Mouse (Mus musculus): ENCODE measurements around the gene Brd1. TPM values are rescaled to one million over a fixed set of nuclear protein-coding genes. Genes with fewer than 3 reads are reported as not detected.
A peak's percentile ranks its signal among the peaks of the same experiment; 100 is the strongest.

Brd1 gene
- polyA plus RNA-seq, 1 experiment from 2014 or later: 5.6 TPM

- Histone ChIP-seq H3K36me3 (replicated peaks; ENCODE audit: insufficient read depth, low read length) (peaks cover 58% of the 10 kb centered on the region), H3K4me1 (ENCODE audit: insufficient read depth) (no peaks in the 10 kb centered on the region), H3K9ac (replicated peaks) (no peak overlapping the region), H3K4me2 (ENCODE audit: low read depth, low read length) (no peak overlapping the region), H3K9me3 (ENCODE audit: low read length) (no peaks in the 10 kb centered on the region), H3K27ac (ENCODE audit: low read depth) (no peak overlapping the region), H3K4me3 (ENCODE audit: low read depth, low read length) (no peak overlapping the region), H3K27me3 (ENCODE audit: insufficient read depth, low read length) (no peaks in the 10 kb centered on the region)
- ATAC-seq (no peak), DNase-seq (no peak)
- TF ChIP-seq EP300 (IDR thresholded peaks at IDR 0.05; ENCODE audit: low read depth): no peak
- TF ChIP-seq CTCF (IDR thresholded peaks at IDR 0.05; ENCODE audit: low read depth): no peak
- 82% methylated on average over 6 of the region's 6 CpGs for WGBS (ENCODE audit: insufficient replicate concordance)
Observed at GRCm38 (mm10) chr15:88723205-88723604, 10.8 kb downstream of the Brd1 start.

DNA sequence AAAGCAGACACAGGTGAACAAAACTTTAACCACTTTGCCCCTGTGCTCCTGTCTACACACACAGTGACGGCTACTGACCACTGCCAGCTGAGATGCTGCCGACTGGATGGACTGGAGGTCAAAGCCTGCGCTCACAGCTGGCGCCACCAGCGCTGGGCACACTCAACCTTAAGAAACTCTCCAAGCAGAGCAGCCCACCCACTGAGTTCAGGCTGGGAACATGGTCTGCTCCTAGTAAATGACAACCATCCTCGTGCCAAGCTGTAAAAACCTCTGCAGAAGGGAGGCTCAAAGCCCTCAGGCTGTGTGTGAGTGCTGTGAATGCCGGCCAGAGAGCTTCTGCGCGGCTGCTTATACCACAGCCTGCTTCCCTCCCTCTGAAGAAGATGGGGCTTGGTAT lies 16.8 kb downstream of the Brd1 start:
- no peak overlapping the region for H3K4me3 ChIP-seq (ENCODE audit: low read depth, low read length)
- no peak for TF ChIP-seq CTCF (IDR thresholded peaks at IDR 0.05; ENCODE audit: low read depth)
- TF ChIP-seq EP300 (IDR thresholded peaks at IDR 0.05; ENCODE audit: low read depth): no peak
- no peak for DNase-seq
- WGBS (ENCODE audit: insufficient replicate concordance): 77% methylated on average over 9 of the region's 9 CpGs
- no peaks in the 10 kb centered on the region for H3K4me1 ChIP-seq (ENCODE audit: insufficient read depth)
- H3K9ac ChIP-seq (replicated peaks): no peak overlapping the region
- H3K27ac ChIP-seq (ENCODE audit: low read depth): no peak overlapping the region
- peaks cover 66% of the 10 kb centered on the region for H3K36me3 ChIP-seq (replicated peaks; ENCODE audit: insufficient read depth, low read length)
- no peaks in the 10 kb centered on the region for H3K9me3 ChIP-seq (ENCODE audit: low read length)
- no peak overlapping the region for H3K4me2 ChIP-seq (ENCODE audit: low read depth, low read length)
- no peaks in the 10 kb centered on the region for H3K27me3 ChIP-seq (ENCODE audit: insufficient read depth, low read length)
- ATAC-seq: no peak

- Histone ChIP-seq H3K27me3 (ENCODE audit: insufficient read depth, low read length) (no peaks in the 10 kb centered on the region), H3K4me2 (ENCODE audit: low read depth, low read length) (no peak overlapping the region), H3K9me3 (ENCODE audit: low read length) (no peaks in the 10 kb centered on the region), H3K4me1 (ENCODE audit: insufficient read depth) (no peaks in the 10 kb centered on the region), H3K27ac (ENCODE audit: low read depth) (no peak overlapping the region), H3K36me3 (replicated peaks; ENCODE audit: insufficient read depth, low read length) (peaks cover 67% of the 10 kb centered on the region), H3K4me3 (ENCODE audit: low read depth, low read length) (no peak overlapping the region), H3K9ac (replicated peaks) (no peak overlapping the region)
- DNase-seq (peak; percentile 31), ATAC-seq (no peak)
- TF ChIP-seq EP300 (IDR thresholded peaks at IDR 0.05; ENCODE audit: low read depth): no peak
- TF ChIP-seq CTCF (IDR thresholded peaks at IDR 0.05; ENCODE audit: low read depth): peak; percentile 65
Observed at GRCm38 (mm10) chr15:88716350-88716749, 17.7 kb downstream of the Brd1 start.

DNA sequence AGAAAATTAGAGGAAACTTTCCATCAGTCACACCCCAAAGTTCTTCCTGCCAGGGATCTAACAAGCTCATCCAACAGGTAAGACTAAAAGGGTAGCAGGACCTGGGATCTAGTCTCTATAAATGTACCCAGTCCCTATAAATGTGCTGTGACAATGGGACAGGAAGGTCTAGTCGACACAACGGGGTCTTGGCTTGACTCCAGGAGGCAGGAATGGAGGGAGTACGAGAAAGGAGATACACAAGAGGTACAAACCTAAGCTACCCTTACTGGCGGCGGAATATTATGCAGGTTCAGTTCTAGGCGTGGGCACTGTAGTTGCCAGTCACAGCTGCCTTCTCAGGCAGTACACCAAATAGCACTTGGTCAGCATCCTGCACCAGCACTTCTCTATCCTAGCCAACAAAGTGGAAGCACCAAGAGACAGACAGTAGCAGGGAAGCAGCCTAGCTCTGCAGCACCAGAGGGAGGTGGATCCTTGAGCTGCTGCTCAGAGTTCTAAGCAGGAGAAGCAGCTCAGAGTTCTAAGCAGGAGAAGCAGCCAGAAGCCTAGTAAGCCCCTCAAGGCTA lies 19.9 kb downstream of the Brd1 start:
- H3K27me3 ChIP-seq (ENCODE audit: insufficient read depth, low read length): no peaks in the 10 kb centered on the region
- H3K9me3 ChIP-seq (ENCODE audit: low read length): no peaks in the 10 kb centered on the region
- TF ChIP-seq CTCF (IDR thresholded peaks at IDR 0.05; ENCODE audit: low read depth): no peak
- TF ChIP-seq EP300 (IDR thresholded peaks at IDR 0.05; ENCODE audit: low read depth): no peak
- no peak overlapping the region for H3K27ac ChIP-seq (ENCODE audit: low read depth)
- DNase-seq: no peak
- H3K4me2 ChIP-seq (ENCODE audit: low read depth, low read length): no peak overlapping the region
- H3K4me3 ChIP-seq (ENCODE audit: low read depth, low read length): no peak overlapping the region
- peaks cover 76% of the 10 kb centered on the region for H3K36me3 ChIP-seq (replicated peaks; ENCODE audit: insufficient read depth, low read length)
- WGBS (ENCODE audit: insufficient replicate concordance): 83% methylated on average over 6 of the region's 6 CpGs
- no peak overlapping the region for H3K9ac ChIP-seq (replicated peaks)
- no peaks in the 10 kb centered on the region for H3K4me1 ChIP-seq (ENCODE audit: insufficient read depth)
- ATAC-seq: no peak

DNA sequence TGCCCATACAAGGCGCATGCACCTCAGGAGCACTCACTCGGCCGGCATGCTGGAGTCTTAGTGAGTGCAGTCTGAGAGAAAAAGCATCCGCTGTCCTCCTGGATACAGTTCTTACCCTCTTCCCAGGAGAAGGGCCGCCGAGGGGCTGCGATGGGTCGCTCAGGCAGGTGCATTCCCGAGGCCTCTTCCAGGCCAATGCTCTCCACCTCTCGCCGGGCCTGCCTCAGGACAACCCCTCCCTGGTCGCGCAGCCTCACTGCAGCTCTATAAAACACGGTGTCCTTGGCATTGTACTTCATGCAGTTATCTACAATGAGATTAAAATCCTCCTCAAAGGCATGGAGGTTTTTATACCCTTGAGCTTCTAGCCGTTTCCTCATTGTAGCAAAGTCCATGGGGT lies 21.5 kb downstream of the Brd1 start:
- Histone ChIP-seq H3K36me3 (replicated peaks; ENCODE audit: insufficient read depth, low read length) (peaks cover 86% of the 10 kb centered on the region), H3K9me3 (ENCODE audit: low read length) (no peaks in the 10 kb centered on the region), H3K4me2 (ENCODE audit: low read depth, low read length) (no peak overlapping the region), H3K27me3 (ENCODE audit: insufficient read depth, low read length) (no peaks in the 10 kb centered on the region), H3K4me3 (ENCODE audit: low read depth, low read length) (no peak overlapping the region), H3K27ac (ENCODE audit: low read depth) (no peak overlapping the region), H3K9ac (replicated peaks) (no peak overlapping the region), H3K4me1 (ENCODE audit: insufficient read depth) (no peaks in the 10 kb centered on the region)
- TF ChIP-seq CTCF (IDR thresholded peaks at IDR 0.05; ENCODE audit: low read depth): no peak
- no peak for TF ChIP-seq EP300 (IDR thresholded peaks at IDR 0.05; ENCODE audit: low read depth)
- 92% methylated on average over 15 of the region's 15 CpGs for WGBS (ENCODE audit: insufficient replicate concordance)
- no peak for ATAC-seq
- no peak for DNase-seq

DNA sequence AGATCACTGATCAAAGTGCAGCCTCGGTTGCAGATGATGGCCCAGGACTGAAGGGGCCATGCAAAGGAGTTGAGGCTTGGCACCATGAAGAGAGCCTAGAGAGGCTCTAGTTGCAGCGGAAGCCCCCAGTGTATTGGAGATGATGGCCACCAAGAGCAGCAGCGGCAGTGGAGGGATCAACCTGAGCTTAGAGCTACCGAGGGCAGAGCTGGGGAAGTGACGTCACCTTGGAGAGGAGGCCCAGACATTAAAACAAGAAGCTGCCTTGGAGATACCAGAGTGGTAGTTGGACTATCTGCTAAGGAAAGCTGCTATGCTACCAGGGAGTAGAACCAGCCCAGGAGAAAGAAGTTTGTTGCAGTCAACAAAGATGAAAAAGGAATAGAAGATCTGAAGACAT lies 24.2 kb downstream of the Brd1 start:
- ATAC-seq: no peak
- Histone ChIP-seq H3K27ac (ENCODE audit: low read depth) (no peak overlapping the region), H3K36me3 (replicated peaks; ENCODE audit: insufficient read depth, low read length) (peaks cover 90% of the 10 kb centered on the region)

More for the DNA sequence above, 24.2 kb downstream of the Brd1 start:
- Histone ChIP-seq H3K4me1 (ENCODE audit: insufficient read depth) (0 out of 2 replicates have a peak, but pooled peaks cover 4% of the 10 kb centered on the region), H3K9ac (replicated peaks) (no peak overlapping the region), H3K9me3 (ENCODE audit: low read length) (no peaks in the 10 kb centered on the region), H3K4me2 (ENCODE audit: low read depth, low read length) (no peak overlapping the region), H3K4me3 (ENCODE audit: low read depth, low read length) (no peak overlapping the region), H3K27me3 (ENCODE audit: insufficient read depth, low read length) (no peaks in the 10 kb centered on the region)
- WGBS (ENCODE audit: insufficient replicate concordance): 86% methylated on average over 5 of the region's 5 CpGs
- TF ChIP-seq EP300 (IDR thresholded peaks at IDR 0.05; ENCODE audit: low read depth): no peak
- no peak for TF ChIP-seq CTCF (IDR thresholded peaks at IDR 0.05; ENCODE audit: low read depth)
- DNase-seq: no peak

All from liver, postnatal 0 days (tissue).